Mouse (Mus musculus) cerebellum, postnatal 10 days (tissue): ENCODE measurements around the gene Ssbp4.
A peak's percentile ranks its signal among the peaks of the same experiment; 100 is the strongest.

Experiments used
- DNase-seq, 2 experiments: peaks; one replicate each; pipeline ENCODE4 v3.0.0; 2021; ENCODE audit warnings: mixed read lengths in 2 of 2

The Ssbp4 gene

DNA sequence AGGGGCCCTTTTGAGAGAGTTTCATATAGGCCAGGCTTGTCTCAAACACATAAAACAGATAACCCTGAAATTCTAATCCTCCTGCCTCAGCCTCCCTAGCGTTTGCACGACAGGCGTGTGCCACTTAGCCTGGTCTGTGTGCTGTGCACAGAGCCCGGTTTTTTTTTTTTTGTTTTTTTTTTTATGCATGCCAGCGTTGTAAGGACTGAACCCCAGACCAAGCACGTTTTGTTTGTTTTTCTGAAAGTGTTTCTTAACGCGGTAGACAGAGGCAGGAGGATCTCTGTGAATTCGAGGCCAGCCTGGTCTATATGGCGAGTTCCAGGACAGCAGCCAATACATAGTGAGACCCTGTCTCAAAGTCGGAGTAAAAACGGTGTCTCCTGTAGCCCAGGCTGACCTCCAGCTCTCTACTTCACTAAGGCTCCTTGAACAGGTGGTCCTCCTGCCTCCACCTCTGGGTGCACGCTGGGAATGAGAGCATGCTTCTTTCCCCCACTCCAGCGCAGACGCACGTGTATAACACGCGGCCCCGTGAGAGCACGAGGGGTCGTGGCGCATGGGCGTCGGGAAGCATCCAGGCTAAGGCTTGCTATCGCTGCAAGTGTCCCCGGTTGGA, at the start of gene Ssbp4:
Gene Ssbp4 (minus strand): TSS at position 124 of the 619 bp plus-strand sequence.
- DNase-seq, result no peak

DNA sequence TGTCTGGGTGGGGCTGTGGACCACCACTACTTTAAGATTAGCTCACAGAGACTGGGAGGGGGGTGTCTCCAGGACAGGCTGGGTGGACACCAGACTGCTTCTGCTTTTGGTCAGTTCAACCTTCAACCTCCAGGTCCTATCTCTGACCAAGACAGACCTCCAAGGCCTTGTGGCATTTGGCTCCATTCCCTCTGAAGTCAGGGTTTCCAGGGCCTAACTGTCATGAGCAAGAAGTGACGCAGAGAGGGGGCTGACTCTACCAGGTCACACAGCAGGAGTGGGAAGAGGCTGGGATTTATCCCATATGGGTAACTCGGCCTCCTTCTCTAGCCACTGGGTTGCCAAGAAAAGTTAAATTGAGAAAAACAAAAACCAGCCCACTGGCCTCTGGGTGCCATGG, 49.1 kb upstream of the Ssbp4 start:
- no peak for DNase-seq

DNA sequence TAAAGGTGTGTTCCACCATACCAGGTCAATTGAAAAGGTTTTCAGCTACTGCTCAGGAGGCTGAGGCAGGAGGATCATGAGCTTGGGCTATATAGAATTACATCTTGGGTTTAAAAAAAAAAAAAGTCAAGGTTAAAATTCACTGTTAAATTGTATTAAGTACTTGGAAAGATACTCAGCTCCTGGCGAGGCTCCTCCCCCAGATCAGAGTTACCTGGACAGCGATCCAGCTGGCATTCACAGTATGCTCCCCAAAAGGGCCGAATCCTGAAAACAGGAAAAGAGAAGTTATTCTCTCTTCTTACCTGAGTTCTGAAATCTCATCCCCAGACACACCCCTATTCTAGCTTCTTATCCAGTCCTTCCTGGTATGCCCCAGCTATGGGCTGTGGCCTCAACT, 48.5 kb upstream of the Ssbp4 start:
- no peak for DNase-seq

- DNase-seq, result no peak
Observed at GRCm38 (mm10) chr8:70656193-70656790, 47.6 kb upstream of the Ssbp4 start.

- DNase-seq, result no peak
Observed at GRCm38 (mm10) chr8:70655469-70655868, 46.8 kb upstream of the Ssbp4 start.

- DNase-seq, result no peak
Observed at GRCm38 (mm10) chr8:70654121-70654520, 45.4 kb upstream of the Ssbp4 start.

DNA sequence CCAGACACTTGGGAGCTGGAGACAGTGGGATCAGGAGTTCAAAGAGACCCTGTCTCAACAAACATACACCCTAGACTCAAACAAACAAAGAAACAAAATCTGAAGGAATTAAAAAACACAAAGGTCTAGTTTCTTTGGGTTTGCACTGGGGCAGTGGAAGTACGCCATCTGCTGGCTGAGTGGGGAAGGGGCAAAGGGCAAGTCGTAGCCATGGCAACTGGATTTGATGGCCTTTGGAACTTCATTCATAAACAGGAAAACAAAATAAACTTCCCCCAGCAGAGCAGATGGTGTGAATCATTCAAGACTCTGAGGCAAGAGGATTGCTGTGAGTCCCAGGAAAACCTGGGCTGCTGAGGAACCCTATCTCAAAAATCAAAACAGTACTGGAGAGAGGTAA, 44.6 kb upstream of the Ssbp4 start:
- DNase-seq, result peak in 1 of 2 experiments; percentile 59

DNA sequence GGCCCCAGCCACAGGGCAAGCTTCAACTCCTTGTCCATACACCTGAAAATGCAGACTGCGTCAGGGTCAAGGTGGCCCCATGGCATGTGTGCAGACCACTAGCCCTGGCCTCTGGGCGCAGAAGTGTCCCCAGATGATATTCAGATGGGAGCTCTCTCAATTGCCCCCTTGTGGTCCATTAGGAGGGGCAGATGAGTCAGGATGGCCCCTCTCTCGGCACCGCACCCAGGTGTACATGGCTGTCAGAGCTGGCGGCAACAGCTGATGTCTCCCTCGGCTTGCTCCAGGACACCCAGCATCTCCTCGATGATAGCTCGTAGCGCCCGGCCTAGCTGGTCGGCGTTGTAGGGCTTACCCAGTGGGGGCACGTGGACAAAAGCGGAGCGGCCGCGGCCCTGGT, 41.7 kb upstream of the Ssbp4 start:
- no peak for DNase-seq

DNA sequence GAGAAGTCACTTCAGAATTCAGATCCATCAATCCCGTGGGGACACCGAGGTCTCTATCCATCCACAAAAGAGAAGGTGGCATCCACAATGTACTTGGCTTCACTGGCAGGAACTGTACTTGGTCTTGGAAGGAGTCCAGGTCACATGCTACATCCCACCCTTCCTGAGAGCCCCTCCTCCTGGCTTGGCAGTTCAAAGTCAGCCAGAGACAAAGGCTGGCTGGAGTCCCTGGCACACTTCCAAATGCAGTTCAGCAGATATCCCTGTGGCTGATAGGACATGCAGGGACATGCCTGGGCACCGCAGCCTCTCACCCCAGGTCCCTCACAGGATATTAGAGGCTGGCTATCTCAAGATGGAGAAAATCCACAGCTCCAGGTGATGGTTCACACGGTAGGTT, 40.7 kb upstream of the Ssbp4 start:
- peak; percentile 94 for DNase-seq

DNA sequence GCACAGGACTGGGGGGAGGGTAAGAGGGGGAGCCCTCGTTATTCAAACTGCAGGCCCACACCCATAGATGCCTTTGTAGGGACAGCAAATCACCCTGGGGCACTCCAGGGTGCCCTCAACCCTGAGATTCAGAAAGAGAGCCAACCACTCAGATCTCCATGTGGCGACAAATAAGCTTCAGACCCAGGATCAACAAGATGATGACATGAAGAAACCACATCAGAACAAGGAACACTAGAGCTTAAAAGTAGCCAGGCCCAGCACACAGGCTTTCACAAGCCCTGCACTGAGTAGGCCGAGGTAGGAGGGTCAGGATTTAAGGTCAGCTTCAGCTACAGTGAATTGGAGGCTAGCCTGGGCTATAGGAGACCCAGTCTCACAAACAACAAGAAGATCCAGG, 40.2 kb upstream of the Ssbp4 start:
- DNase-seq, result no peak

- DNase-seq, result no peak
Observed at GRCm38 (mm10) chr8:70648164-70648442, 39.4 kb upstream of the Ssbp4 start.

DNA sequence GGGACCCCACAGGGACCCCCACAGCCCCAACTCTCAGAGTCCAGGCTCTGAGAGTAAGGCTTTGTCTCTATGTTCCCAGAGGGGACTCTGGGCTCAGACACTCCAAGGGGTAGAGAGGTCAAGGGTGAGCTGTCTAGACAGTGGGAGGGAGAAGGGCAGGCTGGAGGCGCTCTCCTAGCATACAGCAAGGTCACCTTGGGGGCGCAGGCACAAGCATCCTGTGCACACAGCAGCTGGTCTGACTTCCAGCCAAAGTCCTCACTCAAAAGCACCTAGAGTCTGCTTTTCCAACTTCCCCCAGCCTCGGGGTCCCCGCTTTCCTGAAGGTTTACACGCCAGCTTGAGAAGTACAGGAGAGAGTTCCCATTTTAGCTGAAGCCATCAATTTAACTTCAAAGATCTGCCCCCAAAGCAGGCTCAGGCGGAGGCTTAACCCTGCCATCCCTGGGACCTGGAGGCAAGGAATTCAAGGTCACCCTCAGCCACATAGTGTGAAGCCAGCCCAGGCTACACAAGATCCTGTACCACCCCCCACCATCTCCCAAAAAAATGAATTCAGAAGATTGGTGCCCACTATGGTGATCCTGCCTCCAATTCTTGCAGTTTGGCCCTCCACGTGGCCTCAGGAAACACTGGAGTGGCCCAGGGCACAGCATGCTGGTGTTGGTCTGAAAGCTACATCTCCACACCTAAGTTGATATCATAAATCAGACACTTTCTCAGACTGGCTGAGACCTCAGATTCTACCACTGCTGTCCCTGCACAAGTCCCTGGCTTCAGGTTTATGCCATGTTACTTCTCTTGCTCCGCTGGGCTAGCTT, 38.9 kb upstream of the Ssbp4 start:
- DNase-seq, result no peak

DNA sequence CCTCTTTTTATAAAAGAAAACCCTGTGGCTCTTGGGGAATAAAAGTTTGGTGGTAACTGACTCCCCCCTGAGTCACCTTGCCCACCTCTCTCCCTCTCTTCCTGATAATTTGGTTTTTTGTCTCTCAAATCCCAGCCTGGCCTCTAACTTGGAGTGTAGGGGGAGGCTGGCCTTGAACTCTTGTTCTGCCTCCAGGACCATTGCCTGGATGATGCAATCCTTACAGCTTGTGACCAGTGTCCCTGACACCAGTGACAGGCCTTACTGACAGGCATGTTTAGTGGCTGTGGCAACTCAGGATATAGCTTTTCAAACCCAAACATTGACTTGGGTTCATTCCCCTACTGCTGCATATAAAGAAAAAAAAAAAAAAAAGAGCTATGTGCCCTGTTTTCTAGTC, 38.1 kb upstream of the Ssbp4 start:
- no peak for DNase-seq

- no peak for DNase-seq
Observed at GRCm38 (mm10) chr8:70646369-70646768, 37.7 kb upstream of the Ssbp4 start.

DNA sequence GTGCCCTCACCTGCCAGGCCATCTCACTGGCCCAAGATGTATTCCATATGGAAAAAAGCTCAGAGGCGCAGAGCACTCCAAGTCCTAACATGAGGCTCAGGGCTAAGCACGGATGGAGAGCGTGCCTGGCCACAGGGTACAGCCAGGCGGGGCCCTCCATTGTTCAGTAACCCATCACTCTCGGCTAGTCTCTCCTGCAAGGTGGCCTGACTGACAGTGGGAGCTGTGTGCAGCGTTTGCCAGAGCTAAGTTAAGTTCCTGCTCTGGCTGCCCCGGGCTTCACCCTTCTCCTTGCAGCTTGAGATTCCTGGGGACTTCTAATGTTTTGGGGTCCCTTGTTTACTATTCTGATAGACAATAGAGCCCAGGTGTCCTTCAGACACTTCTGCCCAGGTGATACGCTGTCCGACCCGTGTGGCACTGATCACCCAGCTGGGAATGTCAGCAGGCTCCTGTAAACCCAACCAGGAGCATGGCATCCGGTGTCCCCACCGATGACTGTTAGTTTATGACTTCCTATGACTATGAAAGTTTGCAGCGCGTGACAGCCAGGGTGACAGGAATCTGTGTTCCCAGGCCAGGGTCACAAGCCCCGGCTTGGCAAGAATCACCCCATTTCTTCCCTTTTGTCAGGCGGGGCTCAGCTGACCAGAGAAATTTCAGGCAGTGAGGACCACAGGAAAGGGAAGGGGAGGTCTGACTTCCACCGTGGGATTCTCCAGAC, 37.0 kb upstream of the Ssbp4 start:
- no peak for DNase-seq

DNA sequence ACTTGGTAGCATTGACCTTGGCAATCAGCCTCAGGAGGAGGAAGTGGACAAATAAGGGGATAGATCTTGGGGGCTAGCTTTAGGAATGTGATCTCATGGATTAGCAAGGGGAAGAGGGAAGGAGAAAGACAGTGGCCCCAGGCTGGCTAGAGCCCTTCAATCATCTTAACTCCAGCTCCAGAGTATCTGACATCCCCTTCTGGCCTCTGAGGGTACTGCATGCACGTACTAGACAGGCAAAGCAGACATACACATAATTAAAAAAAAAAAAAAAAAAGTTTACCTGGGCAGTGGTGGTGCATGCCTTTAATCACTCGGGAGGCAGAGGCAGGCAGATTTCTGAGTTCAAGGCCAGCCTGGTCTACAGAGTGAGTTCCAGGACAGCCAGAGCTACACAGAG, 35.4 kb upstream of the Ssbp4 start:
- DNase-seq, result peak in 1 of 2 experiments; percentile 49

DNA sequence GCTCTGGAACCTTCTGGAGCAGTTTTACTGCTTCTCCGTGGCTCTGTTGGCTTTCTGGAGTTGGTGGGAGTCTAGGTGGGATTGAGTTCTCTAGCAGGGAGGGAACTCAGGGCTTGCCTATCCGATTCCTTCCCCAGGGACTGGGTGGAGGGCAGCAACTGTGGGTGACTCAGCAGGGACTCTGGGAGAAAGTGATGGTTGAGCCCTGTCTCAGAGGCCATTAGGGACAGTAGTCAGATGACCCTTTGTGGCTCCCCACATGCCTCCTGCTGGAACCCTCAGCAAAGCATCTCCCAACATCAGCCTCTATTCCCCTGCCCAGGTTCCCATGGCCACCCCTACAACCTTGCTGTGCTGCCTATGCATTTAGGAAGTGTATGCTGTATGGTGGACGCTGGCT, 34.3 kb upstream of the Ssbp4 start:
- no peak for DNase-seq

DNA sequence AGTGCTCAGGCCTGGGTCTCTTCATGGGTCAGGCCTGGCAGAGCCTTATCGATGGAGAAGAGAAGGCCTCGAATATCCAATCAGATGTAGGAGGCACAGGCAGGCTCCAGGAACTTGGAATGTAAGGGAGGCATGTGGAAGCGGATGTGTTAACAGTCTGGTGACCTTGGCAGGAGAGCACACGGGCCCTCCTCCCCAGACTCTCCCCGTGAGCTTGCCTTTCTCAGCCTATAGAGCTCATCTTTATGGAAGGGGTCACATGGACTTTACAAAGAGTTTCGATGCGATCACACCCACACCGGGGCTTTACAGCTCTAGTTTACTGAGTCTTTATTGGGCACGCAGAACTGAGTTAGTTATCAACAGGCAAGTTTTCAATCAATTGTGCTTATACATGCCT, 30.1 kb upstream of the Ssbp4 start:
- no peak for DNase-seq

GRCm38 (mm10) chr8:70636838-70637237, 28.2 kb upstream of the Ssbp4 start:
- DNase-seq, result no peak

DNA sequence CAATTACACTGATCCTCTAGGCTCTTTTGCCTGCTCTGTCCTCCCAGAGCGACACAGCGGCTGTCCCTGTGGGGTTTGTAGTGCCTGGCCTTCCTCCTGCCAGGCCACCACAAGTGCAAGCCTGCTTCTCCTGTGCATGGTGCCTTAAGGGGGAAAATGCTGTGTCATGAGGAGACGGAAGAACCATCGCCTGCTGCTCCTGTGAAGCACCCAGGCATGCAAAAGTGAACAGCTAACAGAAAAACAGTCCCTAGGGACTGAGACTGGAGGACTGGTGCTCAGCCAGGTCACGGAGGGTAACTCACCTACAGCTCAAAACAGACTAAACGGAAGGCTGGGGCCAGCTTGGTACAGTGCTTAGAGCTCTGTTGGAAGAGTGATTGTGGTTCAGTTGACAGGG, 26.9 kb upstream of the Ssbp4 start:
- no peak for DNase-seq

- DNase-seq, result peak; percentile 41 to 51
Observed at GRCm38 (mm10) chr8:70634066-70634465, 25.4 kb upstream of the Ssbp4 start.

- DNase-seq, result no peak
Observed at GRCm38 (mm10) chr8:70632346-70632892, 23.7 kb upstream of the Ssbp4 start, which contains the start of gene Gdf15. Gene Gdf15 (minus strand): TSS chr8:70632456.

GRCm38 (mm10) chr8:70631436-70631835, 22.8 kb upstream of the Ssbp4 start:
- DNase-seq, result peak; percentile 28 to 37
